Mouse (Mus musculus): Measurements from ENCODE around the gene Bend3. TPM values are rescaled to one million over a fixed set of nuclear protein-coding genes. Genes with fewer than 3 reads are reported as not detected.
"Not testable (repeated sequence)": the region's sequence is repeated elsewhere in the genome, so short reads cannot be mapped to it uniquely, and the experiment has no call there.

Bend3 gene
- total and polyA plus RNA-seq, 2 experiments: 1.3 to 2.1 TPM

DNA sequence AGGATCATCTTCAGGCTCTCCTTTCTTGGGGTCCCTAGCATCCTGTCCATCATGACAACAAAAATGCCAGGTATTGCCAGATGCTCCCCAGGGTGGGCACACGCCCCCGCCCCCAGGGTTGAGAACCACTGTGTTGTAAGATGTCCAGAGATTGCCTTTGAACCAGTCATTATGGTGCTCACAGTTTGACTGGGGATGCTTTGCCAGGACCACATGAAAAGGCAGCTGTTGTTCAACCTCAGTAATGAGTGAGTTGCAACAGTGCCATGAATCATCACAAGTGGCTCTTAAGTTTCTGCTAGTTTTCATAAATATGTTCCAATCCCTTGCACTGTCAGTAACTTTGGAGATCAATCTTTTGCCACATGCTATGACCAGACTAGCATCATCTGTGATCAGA lies 41.3 kb downstream of the Bend3 start:
- Histone ChIP-seq H3K36me3 (ENCODE audit: control insufficient read depth, insufficient read depth, low read length) (0 out of 2 replicates have a peak, but pooled peaks cover 2% of the 10 kb centered on the region), H3K27me3 (ENCODE audit: control insufficient read depth, insufficient read depth, low read length) (no peaks in the 10 kb centered on the region), H3K27ac (replicated peaks; ENCODE audit: insufficient read depth, low read depth, low read length) (no peak overlapping the region), H3K4me3 (ENCODE audit: insufficient read depth, low read depth, low read length) (no peak overlapping the region), H3K4me1 (ENCODE audit: control insufficient read depth, insufficient read depth, low read length) (peaks cover 17% of the 10 kb centered on the region), H3K9ac (ENCODE audit: low read depth, low read length) (no peak overlapping the region), H3K79me2 (ENCODE audit: control insufficient read depth, insufficient read depth, low read length) (peaks cover 13% of the 10 kb centered on the region; the same call in 1 of the 2 replicates)
- TF ChIP-seq CTCF (IDR thresholded peaks at IDR 0.05; ENCODE audit: low read depth, low read length) (no peak), POLR2A (IDR thresholded peaks at IDR 0.05; ENCODE audit: extremely low read depth, insufficient read depth, low read length) (no peak)
- no peak for DNase-seq (ENCODE audit: extremely low read depth, low read depth, low spot score)
- 98% methylated on average over 2 of the region's 2 CpGs for WGBS

GRCm38 (mm10) chr10:43523931-43524330 lies 45.3 kb downstream of the Bend3 start, which contains the start of gene Gm9803:
TSS of gene Gm9803 (plus strand) at chr10:43524084.
- H3K4me1 ChIP-seq (ENCODE audit: control insufficient read depth, insufficient read depth, low read length); H3K9ac ChIP-seq (ENCODE audit: low read depth, low read length); H3K4me3 ChIP-seq (ENCODE audit: insufficient read depth, low read depth, low read length); H3K36me3 ChIP-seq (ENCODE audit: control insufficient read depth, insufficient read depth, low read length); H3K27me3 ChIP-seq (ENCODE audit: control insufficient read depth, insufficient read depth, low read length); DNase-seq (ENCODE audit: extremely low read depth, low read depth, low spot score); H3K27ac ChIP-seq (replicated peaks; ENCODE audit: insufficient read depth, low read depth, low read length): not testable (repeated sequence)
- WGBS: 93% methylated on average over 10 of the region's 10 CpGs
- H3K79me2 ChIP-seq (ENCODE audit: control insufficient read depth, insufficient read depth, low read length): peaks cover 13% of the 10 kb centered on the region; the same call in 1 of the 2 replicates

- no peak for TF ChIP-seq POLR2A (IDR thresholded peaks at IDR 0.05; ENCODE audit: extremely low read depth, insufficient read depth, low read length)
- TF ChIP-seq CTCF (IDR thresholded peaks at IDR 0.05; ENCODE audit: low read depth, low read length): peak; percentile 9; the same call in 1 of the 2 replicates
- H3K27ac ChIP-seq (replicated peaks; ENCODE audit: insufficient read depth, low read depth, low read length): no peak overlapping the region
- 51% methylated on average over 15 of the region's 15 CpGs for WGBS
- DNase-seq (ENCODE audit: extremely low read depth, low read depth, low spot score): no peak
- H3K4me1 ChIP-seq (ENCODE audit: control insufficient read depth, insufficient read depth, low read length): peaks cover 3% of the 10 kb centered on the region; the same call in 1 of the 2 replicates
- H3K9ac ChIP-seq (ENCODE audit: low read depth, low read length): no peak overlapping the region
- no peaks in the 10 kb centered on the region for H3K27me3 ChIP-seq (ENCODE audit: control insufficient read depth, insufficient read depth, low read length)
- H3K79me2 ChIP-seq (ENCODE audit: control insufficient read depth, insufficient read depth, low read length): no peaks in the 10 kb centered on the region
- H3K4me3 ChIP-seq (ENCODE audit: insufficient read depth, low read depth, low read length): no peak overlapping the region
- H3K36me3 ChIP-seq (ENCODE audit: control insufficient read depth, insufficient read depth, low read length): peaks cover 6% of the 10 kb centered on the region; the same call in 1 of the 2 replicates
These were observed 48.9 kb downstream of the Bend3 start for GRCm38 (mm10) chr10:43527283-43528269.

DNA sequence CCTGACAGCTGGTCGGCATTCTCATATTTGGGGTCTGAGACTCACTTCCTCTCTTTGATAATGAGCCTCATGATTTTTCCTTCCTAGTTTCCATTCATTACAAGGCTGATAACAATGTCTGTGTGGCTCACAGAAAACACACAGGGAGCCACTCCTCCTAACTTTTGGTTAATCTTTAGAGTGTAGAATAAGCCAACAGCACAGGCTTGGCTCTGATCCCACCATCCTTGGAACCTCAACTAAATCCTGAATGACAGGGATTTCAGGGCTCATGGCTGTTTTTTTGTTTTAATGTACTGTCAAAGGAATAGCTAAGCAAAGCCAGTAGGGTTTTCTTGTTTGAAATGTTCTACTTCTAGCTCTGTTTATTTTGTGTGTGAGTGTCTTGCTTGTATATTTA lies 55.8 kb downstream of the Bend3 start:
- H3K79me2 ChIP-seq (ENCODE audit: control insufficient read depth, insufficient read depth, low read length): no peaks in the 10 kb centered on the region; the same call in 1 of the 2 replicates
- no peak overlapping the region for H3K4me3 ChIP-seq (ENCODE audit: insufficient read depth, low read depth, low read length)
- H3K36me3 ChIP-seq (ENCODE audit: control insufficient read depth, insufficient read depth, low read length): peaks cover 6% of the 10 kb centered on the region; the same call in 1 of the 2 replicates
- WGBS: 11% methylated on average over 1 of the region's 1 CpGs
- DNase-seq (ENCODE audit: extremely low read depth, low read depth, low spot score): peak; percentile 68
- no peaks in the 10 kb centered on the region for H3K27me3 ChIP-seq (ENCODE audit: control insufficient read depth, insufficient read depth, low read length)
- H3K9ac ChIP-seq (ENCODE audit: low read depth, low read length): no peak overlapping the region
- peaks cover 13% of the 10 kb centered on the region for H3K4me1 ChIP-seq (ENCODE audit: control insufficient read depth, insufficient read depth, low read length)
- TF ChIP-seq POLR2A (IDR thresholded peaks at IDR 0.05; ENCODE audit: extremely low read depth, insufficient read depth, low read length) (no peak), CTCF (IDR thresholded peaks at IDR 0.05; ENCODE audit: low read depth, low read length) (no peak)
- H3K27ac ChIP-seq (replicated peaks; ENCODE audit: insufficient read depth, low read depth, low read length): no peak overlapping the region

- TF ChIP-seq CTCF (IDR thresholded peaks at IDR 0.05; ENCODE audit: low read depth, low read length) (no peak), POLR2A (IDR thresholded peaks at IDR 0.05; ENCODE audit: extremely low read depth, insufficient read depth, low read length) (no peak)
- H3K36me3 ChIP-seq (ENCODE audit: control insufficient read depth, insufficient read depth, low read length): no peaks in the 10 kb centered on the region
- H3K4me1 ChIP-seq (ENCODE audit: control insufficient read depth, insufficient read depth, low read length): peaks cover 18% of the 10 kb centered on the region
- H3K27me3 ChIP-seq (ENCODE audit: control insufficient read depth, insufficient read depth, low read length): no peaks in the 10 kb centered on the region
- H3K27ac ChIP-seq (replicated peaks; ENCODE audit: insufficient read depth, low read depth, low read length): peak overlapping the region; percentile 7; the same call in 1 of the 2 replicates
- peaks cover 4% of the 10 kb centered on the region; the same call in 1 of the 2 replicates for H3K79me2 ChIP-seq (ENCODE audit: control insufficient read depth, insufficient read depth, low read length)
- no peak overlapping the region for H3K4me3 ChIP-seq (ENCODE audit: insufficient read depth, low read depth, low read length)
- DNase-seq (ENCODE audit: extremely low read depth, low read depth, low spot score): peak; percentile 85
- 0 out of 2 replicates have a peak overlapping the region, but pooled peaks have one; percentile 3 for H3K9ac ChIP-seq (ENCODE audit: low read depth, low read length)
- WGBS: 55% methylated on average over 7 of the region's 7 CpGs
These were observed 59.0 kb downstream of the Bend3 start for GRCm38 (mm10) chr10:43537652-43538051.
